Mouse (Mus musculus) forebrain, embryonic 10.5 days (tissue): ENCODE results near the gene Vps37d. TPM values are rescaled to one million over a fixed set of nuclear protein-coding genes. Genes with fewer than 3 reads are reported as not detected.

Source experiments
- DNase-seq: peaks from one replicate; pipeline ENCODE4 v3.0.0-alpha.2; 2017; ENCODE audit warnings: low spot score; ENCODE audit errors: extremely low spot score
- H3K27ac ChIP-seq: fragments of 300-500 bp; sonication (generic); 2 replicates; pipeline ENCODE4 v1.5.1; 2016; ENCODE audit warnings: mild to moderate bottlenecking
- H3K27me3 ChIP-seq: fragments of 300-500 bp; sonication (generic); 2 replicates; pipeline ENCODE4 v1.6.1; 2016; ENCODE audit warnings: mild to moderate bottlenecking; ENCODE audit not compliant: poor library complexity, severe bottlenecking
- H3K36me3 ChIP-seq: fragments of 300-500 bp; sonication (generic); replicated peaks from 2 replicates; pipeline ENCODE4 v1.6.1; 2016; ENCODE audit warnings: mild to moderate bottlenecking, moderate library complexity
- H3K4me1 ChIP-seq: fragments of 300-500 bp; sonication (generic); 2 replicates; pipeline ENCODE4 v1.6.1; 2016
- H3K4me3 ChIP-seq: fragments of 300-500 bp; sonication (generic); 2 replicates; pipeline ENCODE4 v1.5.1; 2016; ENCODE audit warnings: mild to moderate bottlenecking, moderate library complexity
- H3K9me3 ChIP-seq: fragments of 300-500 bp; sonication (generic); 2 replicates; pipeline ENCODE4 v1.6.1; 2016; ENCODE audit warnings: mild to moderate bottlenecking, moderate library complexity
- WGBS: fragments of 180-500 bp; shearing (Covaris S2); methylation state at CpG from one replicate; pipeline ENCODE4 v1.1.7; 2016; 5-methylcytosine and 5-hydroxymethylcytosine counted together
- polyA plus RNA-seq: library from polyadenylated mRNA; unstranded; fragments of >200 nt; fragmentation: Nextera tagmentation; extraction: Ambion mirVana; gene quantifications from 2 replicates; pipeline ENCODE4 v1.2.1, GENCODE M21; 2016

Vps37d gene
- polyA plus RNA-seq, 1 experiment from 2014 or later: 7.7 TPM

DNA sequence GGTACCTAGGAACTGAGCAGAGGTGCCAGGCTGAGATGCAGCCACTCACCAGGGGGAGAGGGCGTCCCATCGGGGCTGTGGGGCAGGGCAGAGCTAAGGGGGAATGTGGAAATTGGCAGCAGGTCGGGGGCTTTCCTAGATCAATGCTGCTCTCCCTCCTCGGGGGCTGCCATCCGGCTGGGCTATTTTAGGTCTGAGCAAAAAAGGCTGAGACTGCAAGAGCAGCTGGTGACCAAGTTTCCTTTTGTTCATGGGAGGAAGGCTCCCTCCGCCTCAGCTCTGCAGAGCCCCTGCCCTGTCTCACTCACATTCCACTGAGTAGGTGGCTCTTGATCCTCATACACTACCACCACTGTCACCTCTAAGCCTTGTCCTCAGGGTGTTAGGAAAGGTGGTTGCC, 38.0 kb downstream of the Vps37d start:
- H3K4me1 ChIP-seq: peaks cover 32% of the 10 kb centered on the region
- DNase-seq: no peak
- no peaks in the 10 kb centered on the region; the same call in 1 of the 2 replicates for H3K27me3 ChIP-seq
- 0 out of 2 replicates have a peak overlapping the region, but pooled peaks have one; percentile 51 for H3K27ac ChIP-seq
- no peaks in the 10 kb centered on the region for H3K9me3 ChIP-seq
- H3K36me3 ChIP-seq: peaks cover 44% of the 10 kb centered on the region
- 42% methylated on average over 6 of the region's 6 CpGs for WGBS
- no peak overlapping the region for H3K4me3 ChIP-seq

- no peaks in the 10 kb centered on the region; the same call in 1 of the 2 replicates for H3K27me3 ChIP-seq
- H3K4me3 ChIP-seq: no peak overlapping the region
- H3K9me3 ChIP-seq: peaks cover 4% of the 10 kb centered on the region
- H3K4me1 ChIP-seq: peaks cover 32% of the 10 kb centered on the region
- no peak overlapping the region for H3K27ac ChIP-seq
- peaks cover 39% of the 10 kb centered on the region for H3K36me3 ChIP-seq
- no peak for DNase-seq
- WGBS: 89% methylated on average over 9 of the region's 9 CpGs
Observed at GRCm38 (mm10) chr5:135039541-135039940, 38.5 kb downstream of the Vps37d start.

- Histone ChIP-seq H3K4me3 (no peak overlapping the region), H3K36me3 (peaks cover 38% of the 10 kb centered on the region), H3K4me1 (peaks cover 32% of the 10 kb centered on the region), H3K27me3 (no peaks in the 10 kb centered on the region; the same call in 1 of the 2 replicates), H3K9me3 (peaks cover 10% of the 10 kb centered on the region), H3K27ac (no peak overlapping the region)
- DNase-seq: no peak
- WGBS: 98% methylated on average over 3 of the region's 3 CpGs
Observed at GRCm38 (mm10) chr5:135037946-135038345, 40.1 kb downstream of the Vps37d start.

DNA sequence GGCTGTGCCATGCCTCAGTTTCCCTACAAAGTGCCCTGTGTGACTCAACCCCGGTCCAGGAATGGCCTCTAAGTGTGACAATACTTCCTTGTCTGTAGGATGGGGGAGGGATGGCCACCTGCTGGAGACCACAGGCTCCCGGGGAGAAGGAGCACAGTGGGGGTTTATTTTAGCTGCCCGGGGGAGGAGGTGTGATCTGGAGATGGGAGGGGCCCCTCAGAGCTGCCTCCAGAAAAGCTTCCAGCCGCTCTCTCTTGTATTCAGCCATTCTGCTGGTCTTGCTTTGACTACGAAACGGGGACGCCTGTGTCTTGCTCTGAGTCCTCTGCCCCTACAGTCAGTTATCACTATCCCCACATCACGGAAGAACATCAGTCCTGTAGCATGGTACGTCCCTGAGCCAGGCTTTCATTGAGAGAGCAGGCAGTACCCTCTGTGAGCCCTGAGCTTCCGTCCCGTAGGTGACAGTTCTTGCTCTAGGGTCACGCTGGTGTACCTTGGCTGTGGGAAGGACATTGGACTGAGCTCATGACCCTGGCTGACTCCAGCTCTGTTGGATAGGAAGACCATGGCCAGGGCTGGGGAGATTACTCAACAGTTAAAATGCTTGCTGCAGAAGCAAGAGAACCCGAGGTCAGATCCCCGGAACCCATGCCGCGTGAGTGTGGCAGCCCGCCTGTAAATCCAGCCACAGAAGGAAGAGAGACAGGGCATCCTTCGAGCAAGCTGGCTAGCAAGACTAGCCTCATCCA, 42.3 kb downstream of the Vps37d start:
- H3K4me3 ChIP-seq: no peak overlapping the region
- H3K36me3 ChIP-seq: peaks cover 34% of the 10 kb centered on the region
- H3K27ac ChIP-seq: no peak overlapping the region
- H3K9me3 ChIP-seq: peaks cover 10% of the 10 kb centered on the region
- no peak for DNase-seq
- H3K27me3 ChIP-seq: no peaks in the 10 kb centered on the region
- 63% methylated on average over 18 of the region's 18 CpGs for WGBS
- H3K4me1 ChIP-seq: peaks cover 18% of the 10 kb centered on the region

- Histone ChIP-seq H3K36me3 (peaks cover 36% of the 10 kb centered on the region), H3K4me3 (no peak overlapping the region), H3K27ac (no peak overlapping the region), H3K4me1 (peaks cover 6% of the 10 kb centered on the region), H3K9me3 (peaks cover 10% of the 10 kb centered on the region), H3K27me3 (no peaks in the 10 kb centered on the region)
- WGBS: 96% methylated on average over 2 of the region's 2 CpGs
- DNase-seq: no peak
Observed at GRCm38 (mm10) chr5:135034593-135034992, 43.5 kb downstream of the Vps37d start.

DNA sequence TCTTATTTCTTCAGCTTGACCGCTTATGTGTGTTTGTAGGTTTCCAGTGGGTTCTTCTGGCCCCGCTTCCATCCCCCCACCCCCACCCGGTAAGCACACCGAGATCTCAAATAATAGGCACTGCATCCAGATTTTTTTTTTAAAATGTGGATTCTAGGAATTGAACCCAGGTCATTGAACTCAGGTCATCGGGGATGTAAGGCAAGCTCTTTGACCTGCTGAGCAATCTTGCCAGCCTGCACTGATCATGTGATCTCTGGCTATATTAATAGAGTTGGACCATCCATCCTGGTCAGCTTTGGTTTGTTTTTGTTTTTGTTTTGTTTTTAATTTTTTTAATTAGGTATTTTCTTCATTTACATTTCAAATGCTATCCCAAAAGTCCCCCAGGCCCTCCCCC, 45.5 kb downstream of the Vps37d start:
- H3K4me1 ChIP-seq: peaks cover 18% of the 10 kb centered on the region
- no peaks in the 10 kb centered on the region for H3K27me3 ChIP-seq
- H3K4me3 ChIP-seq: no peak overlapping the region
- H3K9me3 ChIP-seq: peaks cover 10% of the 10 kb centered on the region
- DNase-seq: no peak
- no peak overlapping the region for H3K27ac ChIP-seq
- H3K36me3 ChIP-seq: peaks cover 20% of the 10 kb centered on the region
- 88% methylated on average over 5 of the region's 5 CpGs for WGBS

DNA sequence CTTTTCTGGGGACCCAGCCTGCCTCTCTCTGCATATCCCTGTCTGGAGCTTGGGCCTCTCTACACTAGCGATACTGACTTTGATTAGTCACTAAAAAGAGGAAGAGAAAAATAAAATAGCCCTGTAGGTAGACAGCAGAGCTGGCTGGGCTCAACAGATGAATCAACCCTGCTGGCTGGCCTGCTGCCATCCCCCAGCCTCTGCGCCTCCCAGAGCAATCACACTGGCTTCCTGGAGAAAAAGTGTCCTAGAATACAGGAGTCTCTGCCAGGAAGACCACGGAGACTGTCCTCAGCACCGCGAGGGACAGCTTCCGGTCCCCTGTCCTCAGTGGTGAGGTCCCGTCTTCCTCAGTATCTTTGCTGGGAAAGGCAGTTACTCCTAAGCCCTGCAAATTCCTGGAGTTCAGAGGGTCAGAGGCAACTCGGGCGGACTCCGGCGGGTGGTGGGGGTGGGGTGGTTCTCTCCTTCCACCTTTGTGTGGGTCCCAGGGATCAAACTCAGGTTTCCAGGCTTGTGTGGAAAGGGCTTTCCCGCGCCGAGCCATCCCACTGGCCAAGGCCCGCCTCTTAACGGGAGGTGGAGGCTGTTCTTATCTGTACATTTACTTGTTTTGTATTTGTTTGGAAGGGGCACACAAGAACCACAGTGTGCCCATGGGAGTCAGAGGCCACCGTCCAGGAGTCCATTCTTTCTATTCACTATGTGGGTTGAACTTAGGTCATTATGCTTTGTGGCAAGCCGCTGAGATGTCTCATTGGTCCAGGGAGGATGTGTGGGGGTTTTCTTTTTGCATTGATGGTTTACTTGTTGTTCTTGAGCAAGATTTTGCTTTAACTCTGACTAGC, 48.8 kb downstream of the Vps37d start:
- Histone ChIP-seq H3K4me3 (peak overlapping the region; percentile 8; the same call in 1 of the 2 replicates), H3K27me3 (peaks cover 13% of the 10 kb centered on the region), H3K4me1 (peaks cover 31% of the 10 kb centered on the region), H3K9me3 (peaks cover 6% of the 10 kb centered on the region), H3K27ac (peak overlapping the region; percentile 56), H3K36me3 (peaks cover 7% of the 10 kb centered on the region; the same call in 1 of the 2 replicates)
- DNase-seq: no peak
- 56% methylated on average over 18 of the region's 18 CpGs for WGBS

GRCm38 (mm10) chr5:135025899-135026298, 52.2 kb downstream of the Vps37d start:
- 30% methylated on average over 7 of the region's 7 CpGs for WGBS
- no peak for DNase-seq
- Histone ChIP-seq H3K9me3 (no peaks in the 10 kb centered on the region), H3K4me1 (peaks cover 48% of the 10 kb centered on the region), H3K36me3 (0 out of 2 replicates have a peak, but pooled peaks cover 2% of the 10 kb centered on the region), H3K27ac (no peak overlapping the region), H3K4me3 (peak overlapping the region; percentile 7; the same call in 1 of the 2 replicates), H3K27me3 (peaks cover 17% of the 10 kb centered on the region)

GRCm38 (mm10) chr5:135024665-135025224, 53.3 kb downstream of the Vps37d start:
- Histone ChIP-seq H3K27ac (no peak overlapping the region), H3K4me1 (peaks cover 48% of the 10 kb centered on the region), H3K36me3 (no peaks in the 10 kb centered on the region), H3K9me3 (no peaks in the 10 kb centered on the region), H3K4me3 (peak overlapping the region; percentile 76), H3K27me3 (peaks cover 17% of the 10 kb centered on the region)
- 84% methylated on average over 11 of the region's 11 CpGs for WGBS
- DNase-seq: no peak

GRCm38 (mm10) chr5:135023344-135024173, 54.5 kb downstream of the Vps37d start, which contains the start of gene Stx1a:
TSS of gene Stx1a (plus strand) at chr5:135023482.
- Histone ChIP-seq H3K27me3 (peaks cover 17% of the 10 kb centered on the region), H3K9me3 (no peaks in the 10 kb centered on the region), H3K4me3 (peak within 1 kb of the TSS; percentile 76), H3K36me3 (no peaks in the 10 kb centered on the region), H3K4me1 (peaks cover 37% of the 10 kb centered on the region), H3K27ac (peak within 1 kb of the TSS; percentile 87)
- peak; percentile 89 for DNase-seq
- under 1% methylated on average over 61 of the region's 61 CpGs for WGBS
